Mouse (Mus musculus): Measurements from ENCODE around the gene Eid2b.

The Eid2b gene

DNA sequence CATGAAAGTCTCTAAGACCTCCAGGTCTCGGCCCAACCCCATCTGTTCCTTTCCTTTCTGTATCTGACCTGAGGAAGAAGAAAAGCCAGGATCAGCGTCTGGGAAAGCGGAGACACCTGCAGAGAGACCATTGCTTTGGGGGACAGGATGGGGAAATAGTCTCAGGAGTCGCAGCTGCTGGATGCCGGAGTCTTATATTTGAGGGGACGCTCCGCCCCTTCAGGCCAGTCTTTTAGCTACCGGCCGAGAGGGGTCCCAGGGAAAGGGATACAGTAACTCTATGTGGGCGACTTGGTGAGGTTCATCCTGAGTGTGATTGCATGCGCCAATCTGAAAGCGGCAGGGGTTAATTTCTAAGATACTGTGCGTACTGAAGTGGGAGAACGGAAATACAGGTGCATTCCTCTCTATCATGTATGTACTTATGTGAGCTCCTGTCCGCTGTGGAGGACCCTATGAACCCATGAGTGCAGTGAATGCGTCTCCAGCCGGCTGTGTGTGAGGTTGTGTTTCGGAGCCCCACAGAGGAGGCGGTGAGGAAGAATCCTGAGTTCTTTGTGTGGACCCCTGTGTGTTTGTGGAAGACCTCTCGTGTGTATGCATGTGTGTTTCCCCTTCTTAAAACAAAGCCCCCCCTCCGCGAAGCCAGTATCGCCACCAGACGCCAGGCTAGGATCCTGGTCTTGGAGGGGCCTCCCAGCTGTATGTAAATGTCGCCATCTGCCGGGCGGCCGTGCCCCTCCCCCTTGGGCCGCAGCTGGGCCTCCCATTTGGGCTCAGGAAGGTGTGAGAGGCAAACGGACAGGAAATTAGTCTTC lies 24.3 kb downstream of the Eid2b start, which contains the start of gene Dll3:
Gene Dll3 (minus strand): TSS at position 623 of the 818 bp plus-strand sequence.
- DNase-seq = peak; percentile 59

DNA sequence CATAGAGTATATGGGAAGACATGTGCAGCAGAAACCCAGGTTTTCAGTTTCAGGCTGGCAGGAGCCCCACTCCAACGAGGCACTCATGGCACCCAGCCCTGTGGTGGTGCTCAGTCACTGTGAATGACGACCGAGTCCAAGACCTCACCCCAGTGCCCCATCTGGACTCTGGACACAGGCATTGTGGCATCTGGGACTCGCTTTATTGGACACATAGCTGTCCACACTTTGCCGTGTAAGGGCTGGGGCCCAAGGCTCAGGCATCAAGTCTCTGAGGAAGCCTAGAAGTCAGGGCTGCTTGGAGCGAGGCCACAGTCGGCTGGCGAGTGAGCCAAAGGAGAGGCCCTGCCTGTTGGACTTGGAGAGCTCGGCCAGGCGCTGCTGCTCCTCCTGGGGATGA lies 28.1 kb downstream of the Eid2b start:
- no peak for DNase-seq

DNA sequence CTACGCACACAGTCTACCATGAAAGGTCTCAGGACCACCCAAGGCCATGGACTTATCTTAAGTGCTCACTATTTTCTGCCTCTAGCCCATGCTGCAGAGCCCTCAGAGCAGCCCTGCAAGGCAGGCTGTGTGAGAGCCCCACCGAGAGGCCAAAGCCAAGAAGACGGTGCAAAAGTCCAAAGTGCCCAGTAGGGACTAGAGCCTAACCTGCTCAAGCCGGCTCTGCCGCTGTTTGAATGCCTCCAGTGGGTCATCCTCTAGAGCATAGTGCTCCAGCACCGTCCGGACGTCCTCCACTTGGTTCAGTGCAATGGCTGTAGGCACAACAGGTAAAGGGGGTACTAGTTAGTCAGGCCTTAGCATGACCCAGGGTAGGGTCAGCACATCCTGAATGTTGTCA lies 28.7 kb downstream of the Eid2b start:
- no peak for DNase-seq

DNA sequence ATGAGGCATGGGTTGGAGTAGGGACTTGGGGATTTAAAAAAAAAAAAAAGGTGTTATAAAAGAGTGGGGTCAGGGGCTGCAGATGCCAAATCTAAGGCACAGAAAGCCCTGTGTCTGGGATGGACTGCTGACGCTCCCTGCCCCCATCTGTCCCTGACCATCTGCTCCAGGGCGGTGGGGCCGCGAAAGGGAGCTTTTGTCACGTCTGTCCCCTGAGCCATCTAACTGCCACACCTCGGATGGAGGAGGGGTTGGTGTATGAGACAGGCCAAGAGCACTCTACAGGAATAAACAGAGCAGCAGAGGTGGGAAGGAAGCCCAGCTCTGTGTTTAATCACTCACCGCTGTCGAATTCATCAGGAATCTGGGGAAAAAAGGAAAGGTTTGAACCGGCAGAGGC lies 32.2 kb downstream of the Eid2b start:
- no peak for DNase-seq

DNA sequence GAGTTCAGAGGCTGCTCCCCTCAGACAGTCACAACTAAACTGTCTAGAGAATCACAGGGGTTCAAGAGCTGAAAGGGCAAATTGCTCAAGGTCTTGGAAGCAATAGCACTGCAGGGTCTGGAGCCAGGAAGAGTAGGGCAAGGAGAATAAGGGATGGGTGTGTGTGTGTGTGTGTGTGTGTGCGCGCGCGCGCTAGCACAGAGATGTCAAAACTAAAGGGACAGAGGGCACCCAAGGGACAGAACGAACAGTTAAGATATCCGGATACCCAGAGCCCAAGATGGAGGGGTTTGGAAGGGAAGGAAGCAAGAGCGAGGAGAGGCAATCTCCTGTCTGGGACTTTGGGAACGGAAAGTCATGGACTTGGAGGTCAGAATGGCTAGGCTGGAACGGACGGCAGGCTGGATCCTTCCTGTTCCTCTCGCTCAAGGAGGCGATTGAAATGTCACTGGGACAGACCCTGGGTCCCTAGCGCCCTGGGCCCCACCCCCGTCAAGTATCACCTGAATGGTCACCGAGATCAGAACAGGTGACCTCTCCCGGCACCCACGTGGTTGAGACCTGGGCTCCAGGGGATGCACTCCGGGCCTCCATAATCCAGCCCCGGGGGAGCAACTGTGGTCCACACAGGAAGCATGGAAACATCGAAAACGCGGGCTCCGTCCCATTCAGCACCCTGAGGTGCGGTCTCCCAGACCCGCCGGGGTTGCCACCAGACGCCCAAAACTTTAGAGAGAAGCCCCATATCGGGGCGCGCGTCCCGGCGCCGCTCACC lies 33.8 kb downstream of the Eid2b start:
- peak; percentile 40 for DNase-seq

DNA sequence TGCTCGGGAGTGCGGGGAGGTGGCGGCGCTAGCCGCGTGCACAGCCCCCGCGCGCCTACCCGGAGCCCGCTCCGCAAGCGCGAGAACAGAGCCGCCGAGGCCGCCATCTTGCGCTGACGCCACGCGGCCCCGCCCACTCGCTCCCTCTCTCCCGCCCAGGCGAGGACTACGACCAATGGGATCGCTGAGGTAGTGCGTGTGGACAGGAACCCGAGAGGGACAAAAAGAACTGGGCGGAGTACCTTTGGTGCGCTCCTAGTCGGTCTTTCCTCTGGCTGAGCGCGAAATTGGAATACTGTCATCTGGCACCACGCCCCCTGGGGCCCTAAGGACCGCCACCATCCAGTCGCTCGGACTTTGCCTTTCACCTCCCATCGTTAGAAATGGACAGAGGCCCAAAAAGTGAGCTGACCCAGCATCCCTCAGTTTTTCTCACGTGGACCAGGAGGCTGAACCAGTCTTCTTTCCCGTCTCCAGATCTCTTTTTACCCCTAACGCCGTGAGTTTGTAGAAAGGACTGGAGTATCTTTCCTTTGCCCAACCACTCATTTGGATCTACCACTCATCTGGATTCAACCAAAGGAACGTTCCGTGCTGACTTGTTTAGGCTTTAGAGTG lies 34.5 kb downstream of the Eid2b start, which contains the start of gene Timm50:
Gene Timm50 (minus strand): TSS at position 147 of the 618 bp plus-strand sequence.
- peak; percentile 96 for DNase-seq

DNA sequence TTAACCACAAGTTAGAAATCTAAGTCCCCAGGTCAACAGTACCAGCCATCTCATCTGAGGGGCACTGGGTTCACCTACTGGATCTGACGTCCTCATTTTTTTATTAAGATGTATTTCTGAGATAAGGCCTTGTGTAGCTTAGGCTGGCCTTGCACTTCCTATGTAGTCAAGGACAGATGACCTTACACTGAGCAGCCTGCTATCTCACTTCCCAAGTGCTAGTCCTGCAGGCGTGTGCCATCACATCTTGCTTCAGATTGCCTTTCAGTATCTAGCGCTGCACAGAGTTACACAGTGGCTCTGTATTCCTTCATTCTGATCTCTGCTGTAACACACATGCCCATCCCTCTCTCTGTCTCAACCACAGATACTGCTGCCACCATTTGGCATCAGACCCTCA lies 40.5 kb downstream of the Eid2b start:
- no peak for DNase-seq

DNA sequence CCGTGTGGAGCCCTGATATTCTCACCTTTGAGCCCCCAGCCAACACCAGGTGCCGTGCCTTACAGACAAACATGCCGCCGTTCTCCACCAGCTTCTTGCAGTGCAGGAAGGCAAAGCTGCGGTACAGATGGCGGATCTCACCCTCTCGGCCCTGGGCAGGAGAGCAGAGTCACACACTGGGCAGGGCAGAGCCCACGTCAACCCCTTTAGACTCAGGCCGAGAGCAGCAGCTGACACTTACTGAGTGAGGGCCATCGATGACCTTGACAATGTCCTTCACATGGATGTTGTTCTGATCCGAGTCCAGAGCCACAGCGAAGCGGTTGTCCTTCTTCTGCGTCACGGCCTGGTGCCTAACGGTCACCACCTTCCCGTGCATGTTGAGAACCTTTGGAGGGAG lies 41.2 kb downstream of the Eid2b start:
- no peak for DNase-seq

DNA sequence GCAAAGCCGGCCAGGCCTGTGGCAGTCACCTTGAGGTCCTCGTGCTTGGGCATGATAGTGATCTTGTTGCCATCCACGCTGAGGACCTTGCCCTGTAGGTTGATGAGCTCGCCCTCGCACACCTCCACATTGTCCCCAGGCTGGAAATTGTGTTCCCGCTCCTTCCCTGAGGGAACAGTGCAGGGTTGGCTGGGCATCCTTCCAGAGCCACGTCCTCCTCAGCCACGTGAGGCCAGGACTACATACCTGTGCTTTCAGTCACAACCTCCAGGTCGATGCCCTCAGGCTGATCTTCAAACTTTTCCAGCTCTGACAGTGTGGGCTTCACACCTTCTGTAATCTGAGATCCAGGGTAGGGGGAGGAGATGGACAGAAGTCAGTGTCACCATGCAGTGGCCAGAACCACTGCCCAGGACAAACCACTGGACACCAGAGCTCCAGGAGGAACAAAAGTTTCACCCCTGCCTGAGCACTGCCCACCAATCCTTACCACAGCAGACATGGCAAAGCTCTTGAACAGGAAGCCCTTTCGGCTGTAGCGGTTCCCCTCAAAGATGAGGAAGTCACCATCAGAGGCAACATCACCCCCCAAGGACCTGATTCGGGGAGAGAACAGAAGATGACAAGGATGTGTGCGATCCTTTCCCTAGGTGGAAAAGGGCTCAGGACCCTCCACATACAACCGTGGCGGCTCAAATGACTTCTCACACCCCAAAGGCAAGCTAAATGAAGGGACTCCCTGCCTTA lies 44.6 kb downstream of the Eid2b start:
- no peak for DNase-seq

DNA sequence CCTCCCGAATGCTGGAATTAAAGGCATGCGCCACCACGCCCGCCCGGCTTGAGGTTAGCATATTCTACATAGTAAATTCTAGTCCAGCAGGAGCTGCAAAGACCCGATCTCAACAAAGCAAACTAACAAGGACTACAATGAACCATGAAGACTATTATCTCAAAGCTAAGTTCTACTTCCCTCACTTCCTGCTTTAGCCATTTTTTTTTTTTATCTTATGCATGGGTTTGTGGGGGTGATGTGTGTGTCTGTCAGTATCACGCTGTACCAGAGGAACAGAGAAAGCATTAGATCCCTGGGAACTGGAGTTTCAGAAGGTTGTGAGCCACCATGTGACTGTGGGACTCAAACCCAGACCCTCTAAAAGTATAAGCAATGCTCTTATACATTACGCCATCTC lies 47.8 kb downstream of the Eid2b start:
- no peak for DNase-seq

DNA sequence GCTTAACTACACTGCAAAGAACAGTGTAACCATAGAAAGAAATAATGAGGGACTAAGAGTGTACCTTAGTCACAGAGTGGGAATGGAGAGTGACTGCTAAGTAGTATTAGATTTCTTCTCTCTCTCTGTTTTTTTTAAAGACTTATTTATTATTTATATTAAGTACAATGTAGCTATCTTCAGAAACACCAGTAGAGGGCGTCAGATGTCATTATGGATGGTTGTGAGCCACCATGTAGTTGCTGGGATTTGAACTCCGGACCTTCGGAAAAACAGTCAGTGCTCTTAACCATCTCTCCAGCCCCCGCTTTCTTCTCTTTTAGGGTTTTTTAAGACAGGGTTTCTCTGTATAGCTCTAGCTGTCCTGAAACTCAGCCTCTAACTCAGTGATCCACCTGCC lies 48.9 kb downstream of the Eid2b start:
- no peak for DNase-seq

DNA sequence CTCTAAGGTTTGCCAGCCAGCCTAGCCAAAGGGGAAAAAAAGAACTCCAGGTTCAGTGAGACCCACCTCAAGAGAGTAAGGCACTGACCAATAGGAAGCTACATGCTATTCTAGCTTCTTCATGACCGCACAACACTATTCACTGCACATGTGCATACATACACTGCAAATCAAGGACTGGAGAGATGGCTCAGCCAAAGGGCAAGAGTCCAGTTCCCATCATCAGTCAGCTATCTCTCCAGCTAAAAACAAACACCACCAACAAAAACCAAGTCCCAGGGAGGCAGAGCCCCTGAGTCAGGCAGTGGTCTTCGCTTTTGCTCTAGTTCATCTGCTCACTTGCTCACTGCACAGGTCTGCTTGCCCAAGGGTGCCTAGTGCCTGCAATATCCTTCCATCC lies 50.7 kb downstream of the Eid2b start:
- no peak for DNase-seq
